Mouse (Mus musculus) forebrain, postnatal 0 days (tissue): ENCODE data around the gene Lrrc30. TPM values are rescaled to one million over a fixed set of nuclear protein-coding genes. Genes with fewer than 3 reads are reported as not detected.

ENCODE experiments used
- ATAC-seq: fragments of 200-750 bp; cut with Nextera tagmentation; 2 replicates; pipeline ENCODE4 v1.8.0; 2017; ENCODE audit warnings: mild to moderate bottlenecking, moderate library complexity
- DNase-seq: peaks from one replicate; pipeline ENCODE4 v3.0.0-alpha.2; 2015
- H3K27ac ChIP-seq: fragments of 300-500 bp; sonication (generic); 2 replicates; pipeline ENCODE4 v1.5.1; 2014; ENCODE audit warnings: low read depth, mild to moderate bottlenecking, antibody characterized with exemption, low read length, moderate library complexity, mixed read lengths
- H3K27me3 ChIP-seq: fragments of 300-500 bp; sonication (generic); 2 replicates; pipeline ENCODE4 v1.6.1; 2014; ENCODE audit warnings: mild to moderate bottlenecking, low read length, mixed read lengths; ENCODE audit not compliant: insufficient read depth
- H3K36me3 ChIP-seq: fragments of 300-500 bp; sonication (generic); 2 replicates; pipeline ENCODE4 v1.6.1; 2014; ENCODE audit warnings: mild to moderate bottlenecking, moderate library complexity; ENCODE audit not compliant: insufficient read depth
- H3K4me1 ChIP-seq: fragments of 300-500 bp; sonication (generic); 2 replicates; pipeline ENCODE4 v1.6.1; 2014; ENCODE audit warnings: antibody characterized with exemption; ENCODE audit not compliant: insufficient read depth
- H3K4me2 ChIP-seq: fragments of 300-500 bp; sonication (generic); 2 replicates; pipeline ENCODE4 v1.6.1; 2014; ENCODE audit warnings: low read depth, mild to moderate bottlenecking, moderate library complexity
- H3K4me3 ChIP-seq: fragments of 300-500 bp; sonication (generic); 2 replicates; pipeline ENCODE4 v1.5.1; 2014; ENCODE audit warnings: low read depth, low read length, mixed read lengths
- H3K9ac ChIP-seq: fragments of 300-500 bp; sonication (generic); 2 replicates; pipeline ENCODE4 v1.6.1; 2014; ENCODE audit warnings: mild to moderate bottlenecking
- H3K9me3 ChIP-seq: fragments of 300-500 bp; sonication (generic); 2 replicates; pipeline ENCODE4 v1.6.1; 2016; ENCODE audit warnings: low read length
- CTCF ChIP-seq: sonication (generic); IDR thresholded peaks from 2 replicates; pipeline ENCODE4 v1.5.1; 2016; ENCODE audit warnings: antibody characterized with exemption, control low read depth, low read depth
- WGBS: fragments of 180-500 bp; shearing (Covaris S2); extraction: QIAGEN DNeasy Blood & Tissue Kit; methylation state at CpG from one replicate; pipeline ENCODE4 v1.1.7; 2014; 5-methylcytosine and 5-hydroxymethylcytosine counted together
- polyA plus RNA-seq: library from polyadenylated mRNA; unstranded; fragments of >200 nt; fragmentation: Nextera tagmentation; extraction: Ambion mirVana; gene quantifications from 2 replicates; pipeline ENCODE4 v1.2.1, GENCODE M21; 2015
- total RNA-seq: library from RNA; depleted of rRNA; stranded (reverse); fragments of >200 nt; gene quantifications from 2 replicates; pipeline ENCODE4 v1.2.3, GENCODE M21; 2014

Lrrc30 gene
- total and polyA plus RNA-seq, 2 experiments from 2014 or later = not detected

- 89% methylated on average over 5 of the region's 5 CpGs for WGBS
- H3K4me3 ChIP-seq = no peak overlapping the region
- no peak for DNase-seq
- no peak for TF ChIP-seq CTCF
- no peaks in the 10 kb centered on the region for H3K9me3 ChIP-seq
- H3K27ac ChIP-seq = no peak overlapping the region
- H3K27me3 ChIP-seq = no peaks in the 10 kb centered on the region
- no peaks in the 10 kb centered on the region for H3K4me1 ChIP-seq
- H3K36me3 ChIP-seq = no peaks in the 10 kb centered on the region
- no peak overlapping the region for H3K4me2 ChIP-seq
- no peak for ATAC-seq
- no peak overlapping the region for H3K9ac ChIP-seq
Observed at GRCm38 (mm10) chr17:67625431-67625830, 7.1 kb downstream of the Lrrc30 start.

- ATAC-seq (no peak), DNase-seq (no peak)
- Histone ChIP-seq H3K4me1 (no peaks in the 10 kb centered on the region), H3K27me3 (no peaks in the 10 kb centered on the region), H3K4me2 (no peak overlapping the region), H3K36me3 (no peaks in the 10 kb centered on the region), H3K9ac (no peak overlapping the region), H3K27ac (no peak overlapping the region), H3K9me3 (no peaks in the 10 kb centered on the region), H3K4me3 (no peak overlapping the region)
- WGBS = 54% methylated on average over 7 of the region's 7 CpGs
- TF ChIP-seq CTCF = no peak
Observed at GRCm38 (mm10) chr17:67619001-67619400, 13.5 kb downstream of the Lrrc30 start.

- ATAC-seq (no peak), DNase-seq (no peak)
- Histone ChIP-seq H3K36me3 (no peaks in the 10 kb centered on the region), H3K4me2 (no peak overlapping the region), H3K9me3 (no peaks in the 10 kb centered on the region), H3K27ac (no peak overlapping the region), H3K4me3 (no peak overlapping the region), H3K4me1 (no peaks in the 10 kb centered on the region), H3K9ac (no peak overlapping the region), H3K27me3 (no peaks in the 10 kb centered on the region)
- no peak for TF ChIP-seq CTCF
- WGBS = 79% methylated on average over 5 of the region's 5 CpGs
Observed at GRCm38 (mm10) chr17:67614381-67614780, 18.1 kb downstream of the Lrrc30 start.

GRCm38 (mm10) chr17:67612576-67612975, 19.9 kb downstream of the Lrrc30 start:
- H3K36me3 ChIP-seq = no peaks in the 10 kb centered on the region
- no peaks in the 10 kb centered on the region for H3K9me3 ChIP-seq
- no peak overlapping the region for H3K4me3 ChIP-seq
- 82% methylated on average over 1 of the region's 1 CpGs for WGBS
- no peak overlapping the region for H3K9ac ChIP-seq
- no peaks in the 10 kb centered on the region for H3K27me3 ChIP-seq
- TF ChIP-seq CTCF = no peak
- no peaks in the 10 kb centered on the region for H3K4me1 ChIP-seq
- no peak overlapping the region for H3K4me2 ChIP-seq
- no peak overlapping the region for H3K27ac ChIP-seq
- DNase-seq (no peak), ATAC-seq (no peak)

- Histone ChIP-seq H3K36me3 (no peaks in the 10 kb centered on the region), H3K27ac (no peak overlapping the region), H3K9me3 (no peaks in the 10 kb centered on the region), H3K27me3 (no peaks in the 10 kb centered on the region), H3K4me2 (no peak overlapping the region), H3K4me1 (no peaks in the 10 kb centered on the region), H3K4me3 (no peak overlapping the region), H3K9ac (no peak overlapping the region)
- DNase-seq (no peak), ATAC-seq (no peak)
- 94% methylated on average over 3 of the region's 3 CpGs for WGBS
- TF ChIP-seq CTCF = no peak
Observed at GRCm38 (mm10) chr17:67612151-67612550, 20.4 kb downstream of the Lrrc30 start.

GRCm38 (mm10) chr17:67604446-67604845, 28.1 kb downstream of the Lrrc30 start:
- H3K27me3 ChIP-seq = no peaks in the 10 kb centered on the region
- no peaks in the 10 kb centered on the region for H3K4me1 ChIP-seq
- H3K27ac ChIP-seq = no peak overlapping the region
- no peaks in the 10 kb centered on the region for H3K9me3 ChIP-seq
- no peak overlapping the region for H3K4me2 ChIP-seq
- DNase-seq (no peak), ATAC-seq (no peak)
- no peak for TF ChIP-seq CTCF
- no peaks in the 10 kb centered on the region for H3K36me3 ChIP-seq
- H3K9ac ChIP-seq = no peak overlapping the region
- 52% methylated on average over 4 of the region's 4 CpGs for WGBS
- H3K4me3 ChIP-seq = no peak overlapping the region

GRCm38 (mm10) chr17:67602556-67602955, 30.0 kb downstream of the Lrrc30 start:
- ATAC-seq (peak; percentile 16; the same call in 1 of the 2 replicates), DNase-seq (peak; percentile 28)
- TF ChIP-seq CTCF = no peak
- Histone ChIP-seq H3K27ac (no peak overlapping the region), H3K36me3 (no peaks in the 10 kb centered on the region), H3K9ac (no peak overlapping the region), H3K4me3 (no peak overlapping the region), H3K4me1 (no peaks in the 10 kb centered on the region), H3K4me2 (no peak overlapping the region), H3K27me3 (no peaks in the 10 kb centered on the region), H3K9me3 (no peaks in the 10 kb centered on the region)
- 42% methylated on average over 4 of the region's 4 CpGs for WGBS
